Mouse (Mus musculus) brown adipose tissue, adult 24 weeks (tissue): ENCODE measurements around the gene Cln3. TPM values are rescaled to one million over a fixed set of nuclear protein-coding genes. Genes with fewer than 3 reads are reported as not detected.

Experiments used
- H3K27ac ChIP-seq: fragments of 200-500 bp; replicated peaks from 2 replicates; pipeline ENCODE4 v1.5.1; 2012; ENCODE audit warnings: low read depth, mild to moderate bottlenecking, low read length
- H3K4me1 ChIP-seq: fragments of 200-500 bp; 2 replicates; pipeline ENCODE4 v1.6.1; 2012; ENCODE audit warnings: low read length, mixed read lengths; ENCODE audit not compliant: control insufficient read depth, insufficient read depth, insufficient read length
- H3K4me3 ChIP-seq: fragments of 200-500 bp; 2 replicates; pipeline ENCODE4 v1.5.1; 2012; ENCODE audit warnings: low read depth, mild to moderate bottlenecking, low read length, moderate library complexity; ENCODE audit not compliant: insufficient read depth
- polyA plus RNA-seq: library from polyadenylated mRNA; stranded (reverse); fragments of >200 nt; gene quantifications from 2 replicates; pipeline ENCODE4 v1.2.4, GENCODE M21; 2012; ENCODE audit not compliant: missing spikeins, insufficient read depth, insufficient read length

Cln3 gene
- polyA plus RNA-seq = 16.1 and 18.9 TPM in 2 replicates

GRCm38 (mm10) chr7:126585717-126586116 is at the start of gene Cln3:
Gene Cln3 (minus strand): TSS chr7:126585817.
- Histone ChIP-seq H3K4me1 (peaks cover 5% of the 10 kb centered on the region; the same call in 1 of the 2 replicates), H3K4me3 (peak within 1 kb of the TSS; percentile 32), H3K27ac (peak within 1 kb of the TSS; percentile 42)

- H3K4me1 ChIP-seq = no peaks in the 10 kb centered on the region
- no peak overlapping the region for H3K27ac ChIP-seq
These were observed 49.8 kb upstream of the Cln3 start for GRCm38 (mm10) chr7:126635375-126635774.

GRCm38 (mm10) chr7:126632478-126632877 is 46.9 kb upstream of the Cln3 start:
- Histone ChIP-seq H3K27ac (no peak overlapping the region), H3K4me1 (no peaks in the 10 kb centered on the region), H3K4me3 (no peak overlapping the region)

More at GRCm38 (mm10) chr7:126635375-126635774, 49.8 kb upstream of the Cln3 start:
- no peak overlapping the region for H3K4me3 ChIP-seq

- H3K4me3 ChIP-seq = no peak within 1 kb of the TSS
- no peak within 1 kb of the TSS for H3K27ac ChIP-seq
- H3K4me1 ChIP-seq = peaks cover 3% of the 10 kb centered on the region; the same call in 1 of the 2 replicates
These were observed 45.4 kb upstream of the Cln3 start, which contains the start of gene Nupr1 for GRCm38 (mm10) chr7:126630824-126631518. Gene Nupr1 (minus strand): TSS chr7:126630861.

GRCm38 (mm10) chr7:126629915-126630314 is 44.3 kb upstream of the Cln3 start:
- Histone ChIP-seq H3K27ac (no peak overlapping the region), H3K4me3 (no peak overlapping the region), H3K4me1 (peaks cover 5% of the 10 kb centered on the region; the same call in 1 of the 2 replicates)

GRCm38 (mm10) chr7:126628111-126628510 is 42.5 kb upstream of the Cln3 start:
- no peak overlapping the region for H3K27ac ChIP-seq
- H3K4me3 ChIP-seq = no peak overlapping the region
- H3K4me1 ChIP-seq = peaks cover 5% of the 10 kb centered on the region; the same call in 1 of the 2 replicates

GRCm38 (mm10) chr7:126625807-126626600 is 40.4 kb upstream of the Cln3 start:
- Histone ChIP-seq H3K4me3 (no peak overlapping the region), H3K27ac (peak overlapping the region; percentile 91)

GRCm38 (mm10) chr7:126625369-126625768 is 39.8 kb upstream of the Cln3 start:
- H3K4me3 ChIP-seq = peak overlapping the region; percentile 66
- H3K4me1 ChIP-seq = peaks cover 15% of the 10 kb centered on the region
- peak overlapping the region; percentile 91 for H3K27ac ChIP-seq

More at GRCm38 (mm10) chr7:126625807-126626600, 40.4 kb upstream of the Cln3 start:
- H3K4me1 ChIP-seq = peaks cover 15% of the 10 kb centered on the region

GRCm38 (mm10) chr7:126624774-126625173 is 39.2 kb upstream of the Cln3 start:
- peak overlapping the region; percentile 66 for H3K4me3 ChIP-seq
- peak overlapping the region; percentile 88 for H3K27ac ChIP-seq
- peaks cover 19% of the 10 kb centered on the region for H3K4me1 ChIP-seq

- H3K4me1 ChIP-seq = peaks cover 19% of the 10 kb centered on the region
- no peak overlapping the region for H3K27ac ChIP-seq
- H3K4me3 ChIP-seq = no peak overlapping the region
These were observed 37.8 kb upstream of the Cln3 start for GRCm38 (mm10) chr7:126623381-126623780.

- H3K4me1 ChIP-seq = peaks cover 19% of the 10 kb centered on the region
- no peak overlapping the region for H3K4me3 ChIP-seq
- H3K27ac ChIP-seq = 0 out of 2 replicates have a peak overlapping the region, but pooled peaks have one; percentile 6
These were observed 36.1 kb upstream of the Cln3 start for GRCm38 (mm10) chr7:126621452-126622359.

GRCm38 (mm10) chr7:126619559-126620275 is 34.1 kb upstream of the Cln3 start:
- Histone ChIP-seq H3K27ac (no peak overlapping the region), H3K4me3 (no peak overlapping the region), H3K4me1 (peaks cover 13% of the 10 kb centered on the region)

- Histone ChIP-seq H3K4me3 (no peak overlapping the region), H3K4me1 (peaks cover 10% of the 10 kb centered on the region; the same call in 1 of the 2 replicates), H3K27ac (no peak overlapping the region)
These were observed 31.1 kb upstream of the Cln3 start for GRCm38 (mm10) chr7:126616707-126617106.

- H3K27ac ChIP-seq = no peak overlapping the region
- no peak overlapping the region for H3K4me3 ChIP-seq
- peaks cover 2% of the 10 kb centered on the region; the same call in 1 of the 2 replicates for H3K4me1 ChIP-seq
These were observed 27.1 kb upstream of the Cln3 start for GRCm38 (mm10) chr7:126612736-126613135.
